In the genomic region with DNA sequence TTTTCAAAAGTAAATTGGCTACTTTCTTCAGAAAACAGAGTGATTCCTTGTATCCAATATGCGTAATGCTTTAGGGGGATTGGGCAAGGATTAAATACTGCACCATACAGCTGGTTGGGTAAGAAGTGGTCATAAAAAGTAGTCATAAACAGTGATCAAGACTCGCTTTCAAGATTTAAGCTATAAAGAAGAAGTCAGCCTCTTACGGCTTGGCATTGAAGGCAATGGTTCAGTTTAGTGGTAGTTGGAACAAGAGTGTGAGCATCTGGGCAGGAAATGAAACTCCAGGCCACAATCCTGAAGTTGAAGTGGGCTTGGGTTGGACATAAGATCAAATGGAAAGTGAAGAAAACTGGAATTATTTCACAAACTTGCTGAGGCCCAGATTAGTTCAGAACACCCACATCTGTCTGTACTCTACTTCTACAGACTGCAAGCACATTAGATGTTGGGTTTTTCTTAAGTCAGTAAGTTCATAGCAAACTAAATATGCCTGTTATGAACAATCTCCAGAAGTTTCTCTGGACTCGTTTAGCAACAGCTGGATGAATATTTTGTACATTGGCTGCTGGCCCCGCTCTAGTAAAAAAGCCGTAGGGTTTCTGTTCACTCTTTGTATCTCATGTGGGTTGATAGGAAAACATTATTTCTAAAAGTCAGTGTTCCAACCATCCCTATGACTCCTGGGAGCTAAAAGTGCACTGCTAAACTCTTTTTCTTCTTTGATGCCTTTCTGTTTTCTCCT, we compare ENCODE assay signal across 26 mouse cellular contexts. TPM values are rescaled to one million over a fixed set of nuclear protein-coding genes. Genes with fewer than 3 reads are reported as not detected.
DNase-seq lines count a peak whose midpoint lies in the region; ATAC-seq and TF ChIP-seq lines count a peak whose summit lies in the region.
"Had no signal": no experiment of that assay in that cellular context is flagged by ENCODE, and none has a peak within 500 bp of the region (broad histone marks: within the 10 kb centered on the region; RNA-seq: fewer than 3 reads in every experiment).

No protein-coding gene starts in this region.

- no peak for TF ChIP-seq CTCF in intestine, postnatal 0 days (IDR thresholded peaks at IDR 0.05; ENCODE audit: low read depth)

- no peaks in the 10 kb centered on the region for H3K27me3 ChIP-seq in heart, embryonic 10.5 days (ENCODE audit: insufficient read depth, poor library complexity, severe bottlenecking)
- no peaks in the 10 kb centered on the region for H3K27me3 ChIP-seq in intestine, postnatal 0 days (replicated peaks; ENCODE audit: control insufficient read depth, insufficient read depth, low read length)
- H3K27me3 ChIP-seq in hindbrain, embryonic 16.5 days (replicated peaks; ENCODE audit: control insufficient read depth, insufficient read depth, low read length): no peaks in the 10 kb centered on the region
- H3K27me3 ChIP-seq: embryonic facial prominence, embryonic 13.5 days; neural tube, embryonic 15.5 days had no signal

- no peak overlapping the region for H3K4me2 ChIP-seq in intestine, postnatal 0 days (replicated peaks; ENCODE audit: low read depth)
- no peak overlapping the region for H3K4me2 ChIP-seq in hindbrain, embryonic 16.5 days (ENCODE audit: low read length)
- H3K4me2 ChIP-seq: embryonic facial prominence, embryonic 13.5 days; neural tube, embryonic 15.5 days had no signal

- no peaks in the 10 kb centered on the region for H3K9me3 ChIP-seq in heart, embryonic 10.5 days
- H3K9me3 ChIP-seq in intestine, postnatal 0 days (ENCODE audit: control insufficient read depth): no peaks in the 10 kb centered on the region
- H3K9me3 ChIP-seq in hindbrain, embryonic 16.5 days (ENCODE audit: control insufficient read depth, low read length): no peaks in the 10 kb centered on the region
- H3K9me3 ChIP-seq: embryonic facial prominence, embryonic 13.5 days; neural tube, embryonic 15.5 days had no signal

- 85% methylated on average over 6 of the region's 6 CpGs for WGBS in heart, embryonic 10.5 days
- WGBS in intestine, postnatal 0 days: 61% methylated on average over 6 of the region's 6 CpGs
- WGBS in hindbrain, embryonic 16.5 days: 92% methylated on average over 6 of the region's 6 CpGs

- peak; percentile 40 to 41 for DNase-seq in heart, adult 18-20 months
- no peak for DNase-seq in heart, embryonic 10.5 days (ENCODE audit: low spot score)
- peak; percentile 12 to 33 for DNase-seq in gastrocnemius, postnatal 36 days
- DNase-seq in adrenal gland, adult 2 months: no peak
- DNase-seq: adrenal gland, postnatal 10 days; cerebellum, adult 2 months; forebrain, postnatal 0 days; kidney, adult 11 months; lung, adult 18-20 months; midbrain, embryonic 14.5 days; thymus, adult 18-20 months had no signal

- no peak overlapping the region for H3K4me3 ChIP-seq in heart, embryonic 10.5 days
- no peak overlapping the region for H3K4me3 ChIP-seq in brown adipose tissue, adult 24 weeks (ENCODE audit: insufficient read depth, low read depth, low read length)
- no peak overlapping the region for H3K4me3 ChIP-seq in intestine, postnatal 0 days (ENCODE audit: low read depth, low read length)
- H3K4me3 ChIP-seq in hindbrain, embryonic 16.5 days (ENCODE audit: low read length): no peak overlapping the region
- H3K4me3 ChIP-seq: embryonic facial prominence, embryonic 13.5 days; myocyte; neural tube, embryonic 15.5 days had no signal

- no peak overlapping the region for H3K9ac ChIP-seq in intestine, postnatal 0 days (ENCODE audit: low read depth, low read length)
- H3K9ac ChIP-seq in hindbrain, embryonic 16.5 days (ENCODE audit: low read depth, low read length): no peak overlapping the region
- H3K9ac ChIP-seq: embryonic facial prominence, embryonic 13.5 days; forebrain, postnatal 0 days; neural tube, embryonic 15.5 days had no signal

- intact Hi-C loops in gastrocnemius, postnatal 36 days (cut with DNase I): no loop called here

- H3K27ac ChIP-seq in heart, embryonic 10.5 days: no peak overlapping the region
- H3K27ac ChIP-seq in brown adipose tissue, adult 24 weeks (replicated peaks; ENCODE audit: low read depth, low read length): peak overlapping the region; percentile 13; the same call in 1 of the 2 replicates
- H3K27ac ChIP-seq in intestine, postnatal 0 days (ENCODE audit: low read depth, low read length): no peak overlapping the region
- no peak overlapping the region for H3K27ac ChIP-seq in hindbrain, embryonic 16.5 days (ENCODE audit: low read depth, low read length)
- H3K27ac ChIP-seq: embryonic facial prominence, embryonic 13.5 days; kidney, postnatal 0 days; neural tube, embryonic 15.5 days had no signal

- no peaks in the 10 kb centered on the region for H3K4me1 ChIP-seq in heart, embryonic 10.5 days
- no peaks in the 10 kb centered on the region for H3K4me1 ChIP-seq in brown adipose tissue, adult 24 weeks (ENCODE audit: control insufficient read depth, insufficient read depth, insufficient read length, low read length)
- H3K4me1 ChIP-seq in intestine, postnatal 0 days (replicated peaks; ENCODE audit: control insufficient read depth, insufficient read depth, low read length): 0 out of 2 replicates have a peak, but pooled peaks cover 5% of the 10 kb centered on the region
- H3K4me1 ChIP-seq in hindbrain, embryonic 16.5 days (ENCODE audit: control insufficient read depth, insufficient read depth, low read depth, low read length): no peaks in the 10 kb centered on the region
- H3K4me1 ChIP-seq: embryonic facial prominence, embryonic 13.5 days; neural tube, embryonic 15.5 days had no signal

- no peaks in the 10 kb centered on the region for H3K36me3 ChIP-seq in heart, embryonic 10.5 days
- H3K36me3 ChIP-seq in intestine, postnatal 0 days (ENCODE audit: control insufficient read depth, insufficient read depth): no peaks in the 10 kb centered on the region
- H3K36me3 ChIP-seq in hindbrain, embryonic 16.5 days (ENCODE audit: control insufficient read depth, insufficient read depth, low read length): no peaks in the 10 kb centered on the region
- H3K36me3 ChIP-seq: embryonic facial prominence, embryonic 13.5 days; neural tube, embryonic 15.5 days had no signal

- peak; percentile 47; the same call in 1 of the 2 replicates for ATAC-seq in intestine, postnatal 0 days
- no peak for ATAC-seq in hindbrain, embryonic 16.5 days
- no peak for ATAC-seq in cerebellum, adult (ENCODE audit: insufficient number of reproducible peaks, low FRiP score, low TSS enrichment)
- ATAC-seq: forebrain, postnatal 0 days had no signal

RNA-seq across cellular contexts. Expression of a gene that starts 4.3 kb away (rescaled TPM):
- total RNA-seq in heart, adult 18-20 months (2021): not detected
- polyA plus RNA-seq in heart, embryonic 10.5 days (2016; fragmentation: Nextera tagmentation; extraction: Ambion mirVana): not detected in 2 replicates
- polyA plus RNA-seq in brown adipose tissue, adult 24 weeks (2012; ENCODE audit: insufficient read depth, insufficient read length, missing spikeins): not detected in 2 replicates
- total RNA-seq in gastrocnemius, postnatal 36 days (2021): not detected
- not detected in 2 replicates for polyA plus RNA-seq in intestine, postnatal 0 days (2015; fragmentation: Nextera tagmentation; extraction: Ambion mirVana)
- not detected in 2 replicates for polyA plus RNA-seq in hindbrain, embryonic 16.5 days (2015; fragmentation: Nextera tagmentation; extraction: Ambion mirVana)
- total RNA-seq in adrenal gland, adult 2 months (2021): not detected
- not detected in 2 replicates for polyA plus RNA-seq in adrenal gland, adult 2 months (2012; rRNA removed)
- total RNA-seq: adrenal gland, postnatal 10 days; forebrain, postnatal 0 days; layer of hippocampus, adult 18-20 months; liver, adult 2 months had no signal
- polyA plus RNA-seq: brain, embryonic 14.5 days; cerebellum, adult 2 months; cortical plate, adult 2 months; embryonic facial prominence, embryonic 13.5 days; forebrain, postnatal 0 days; gonadal fat pad, adult 2 months; hindbrain, embryonic 11.5 days; kidney, postnatal 0 days; liver, adult 2 months; midbrain, embryonic 14.5 days; myocyte; neural tube, embryonic 15.5 days; small intestine, adult 2 months had no signal

RNA-seq across cellular contexts. Expression of a gene that starts 32.0 kb away (rescaled TPM):
- 10 to 100 TPM; 24.0 to 27.1 TPM for total RNA-seq in heart, adult 18-20 months (2021)
- 12.5 and 13.2 TPM in 2 replicates for polyA plus RNA-seq in heart, embryonic 10.5 days (2016; fragmentation: Nextera tagmentation; extraction: Ambion mirVana)
- 7.4 and 13.3 TPM in 2 replicates for polyA plus RNA-seq in brown adipose tissue, adult 24 weeks (2012; ENCODE audit: insufficient read depth, insufficient read length, missing spikeins)
- total RNA-seq in gastrocnemius, postnatal 36 days (2021): 10 to 100 TPM; 14.9 to 17.2 TPM
- 526 and 605 TPM in 2 replicates for polyA plus RNA-seq in intestine, postnatal 0 days (2015; fragmentation: Nextera tagmentation; extraction: Ambion mirVana)
- polyA plus RNA-seq in hindbrain, embryonic 16.5 days (2015; fragmentation: Nextera tagmentation; extraction: Ambion mirVana): 34.6 and 37.5 TPM in 2 replicates
- total RNA-seq in adrenal gland, adult 2 months (2021): 10 to 100 TPM in 1 of 2 experiments, 1 to 10 TPM in 1; 5.2 to 12.6 TPM
- polyA plus RNA-seq in adrenal gland, adult 2 months (2012; rRNA removed): 1.5 and 1.7 TPM in 2 replicates

Comparison
In these comparisons a context has a peak if more than half of its experiments do, and no peak if none do; other contexts are left out.
1. DNase-seq: peak in heart, adult 18-20 months (2 of 2) and gastrocnemius, postnatal 36 days (2 of 2); none in heart, embryonic 10.5 days (single experiment) and adrenal gland, adult 2 months (single experiment).
2. RNA of a gene that starts 32.0 kb away (polyA plus RNA-seq): 526 to 605 TPM in intestine, postnatal 0 days; 34.6 to 37.5 TPM in hindbrain, embryonic 16.5 days, 12.5 to 13.2 TPM in heart, embryonic 10.5 days, 7.4 to 13.3 TPM in brown adipose tissue, adult 24 weeks and 1.5 to 1.7 TPM in adrenal gland, adult 2 months; every median in the first group is over 10 times any median in the second.